Mouse (Mus musculus) midbrain, postnatal 0 days (tissue): ENCODE measurements at regions not wholly inside any gene's neighbourhood (a gene's known extent, or its start where the extent isn't known, plus 50 kb on each side); places are given as distances from the start of the nearest gene placed in this dataset.
A peak's percentile ranks its signal among the peaks of the same experiment; 100 is the strongest.

Source experiments
- ATAC-seq: fragments of 200-750 bp; cut with Nextera tagmentation; 2 replicates; pipeline ENCODE4 v1.8.0; 2017; ENCODE audit warnings: moderate number of reproducible peaks, mild to moderate bottlenecking, moderate TSS enrichment, moderate library complexity; ENCODE audit not compliant: low FRiP score
- DNase-seq: peaks from one replicate; pipeline ENCODE4 v3.0.0-alpha.2; 2015; ENCODE audit warnings: low spot score
- H3K27ac ChIP-seq: fragments of 300-500 bp; sonication (generic); 2 replicates; pipeline ENCODE4 v1.5.1; 2014; ENCODE audit warnings: low read depth, mild to moderate bottlenecking, low read length, mixed read lengths
- H3K27me3 ChIP-seq: fragments of 300-500 bp; sonication (generic); 2 replicates; pipeline ENCODE4 v1.6.1; 2014; ENCODE audit warnings: low read length, control low read depth, mixed read lengths; ENCODE audit not compliant: insufficient read depth
- H3K36me3 ChIP-seq: fragments of 300-500 bp; sonication (generic); 2 replicates; pipeline ENCODE4 v1.6.1; 2014; ENCODE audit warnings: low read length, control low read depth, mixed read lengths; ENCODE audit not compliant: insufficient read depth
- H3K4me1 ChIP-seq: fragments of 300-500 bp; sonication (generic); 2 replicates; pipeline ENCODE4 v1.6.1; 2014; ENCODE audit warnings: mild to moderate bottlenecking, control low read depth, antibody characterized with exemption, low read length, mixed read lengths; ENCODE audit not compliant: insufficient read depth
- H3K4me2 ChIP-seq: fragments of 300-500 bp; sonication (generic); 2 replicates; pipeline ENCODE4 v1.6.1; 2014; ENCODE audit warnings: low read depth, mild to moderate bottlenecking, low read length, mixed read lengths; ENCODE audit not compliant: poor library complexity, severe bottlenecking
- H3K4me3 ChIP-seq: fragments of 300-500 bp; sonication (generic); 2 replicates; pipeline ENCODE4 v1.5.1; 2014; ENCODE audit warnings: low read depth, mild to moderate bottlenecking, low read length, moderate library complexity
- H3K9ac ChIP-seq: fragments of 300-500 bp; sonication (generic); replicated peaks from 2 replicates; pipeline ENCODE4 v1.6.1; 2014; ENCODE audit warnings: mild to moderate bottlenecking, low read length, moderate library complexity, mixed read lengths; ENCODE audit not compliant: poor library complexity, severe bottlenecking
- H3K9me3 ChIP-seq: fragments of 300-500 bp; sonication (generic); 2 replicates; pipeline ENCODE4 v1.6.1; 2016; ENCODE audit warnings: low read length, control low read depth
- CTCF ChIP-seq: IDR thresholded peaks from 2 replicates; pipeline ENCODE4 v1.5.1; 2016; ENCODE audit warnings: antibody characterized with exemption, mild to moderate bottlenecking
- WGBS: fragments of 180-500 bp; shearing (Covaris S2); extraction: QIAGEN DNeasy Blood & Tissue Kit; methylation state at CpG from one replicate; pipeline ENCODE4 v1.1.7; 2014; 5-methylcytosine and 5-hydroxymethylcytosine counted together

DNA sequence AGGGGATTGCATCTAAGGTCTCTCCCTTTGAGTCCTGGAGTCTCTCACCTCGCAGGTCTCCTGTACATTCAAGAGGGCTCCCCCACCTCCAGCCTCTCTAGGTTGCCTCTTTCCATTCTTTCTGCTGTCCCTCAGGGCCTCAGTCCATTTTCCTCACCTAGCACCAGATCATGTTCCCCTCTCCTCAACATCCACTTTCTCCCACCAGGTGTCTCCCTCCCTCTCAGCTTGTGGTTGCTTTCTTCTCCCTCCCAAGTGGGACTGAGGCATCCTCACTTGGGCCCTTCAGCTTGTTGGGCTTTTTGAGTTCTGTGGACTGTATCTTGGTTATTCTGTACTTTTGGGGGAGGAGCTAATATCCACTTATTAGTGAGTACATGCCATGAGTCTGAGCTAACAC, 127.7 kb upstream of the Mdfic start:
- DNase-seq: no peak
- no peak overlapping the region for H3K9ac ChIP-seq
- H3K4me3 ChIP-seq: no peak overlapping the region
- WGBS: 43% methylated on average over 1 of the region's 1 CpGs
- H3K9me3 ChIP-seq: no peaks in the 10 kb centered on the region
- 0 out of 2 replicates have a peak, but pooled peaks have one; percentile 10 for TF ChIP-seq CTCF
- no peak overlapping the region for H3K27ac ChIP-seq
- H3K27me3 ChIP-seq: no peaks in the 10 kb centered on the region
- ATAC-seq: no peak
- H3K4me2 ChIP-seq: no peak overlapping the region
- no peaks in the 10 kb centered on the region for H3K4me1 ChIP-seq
- no peaks in the 10 kb centered on the region for H3K36me3 ChIP-seq

DNA sequence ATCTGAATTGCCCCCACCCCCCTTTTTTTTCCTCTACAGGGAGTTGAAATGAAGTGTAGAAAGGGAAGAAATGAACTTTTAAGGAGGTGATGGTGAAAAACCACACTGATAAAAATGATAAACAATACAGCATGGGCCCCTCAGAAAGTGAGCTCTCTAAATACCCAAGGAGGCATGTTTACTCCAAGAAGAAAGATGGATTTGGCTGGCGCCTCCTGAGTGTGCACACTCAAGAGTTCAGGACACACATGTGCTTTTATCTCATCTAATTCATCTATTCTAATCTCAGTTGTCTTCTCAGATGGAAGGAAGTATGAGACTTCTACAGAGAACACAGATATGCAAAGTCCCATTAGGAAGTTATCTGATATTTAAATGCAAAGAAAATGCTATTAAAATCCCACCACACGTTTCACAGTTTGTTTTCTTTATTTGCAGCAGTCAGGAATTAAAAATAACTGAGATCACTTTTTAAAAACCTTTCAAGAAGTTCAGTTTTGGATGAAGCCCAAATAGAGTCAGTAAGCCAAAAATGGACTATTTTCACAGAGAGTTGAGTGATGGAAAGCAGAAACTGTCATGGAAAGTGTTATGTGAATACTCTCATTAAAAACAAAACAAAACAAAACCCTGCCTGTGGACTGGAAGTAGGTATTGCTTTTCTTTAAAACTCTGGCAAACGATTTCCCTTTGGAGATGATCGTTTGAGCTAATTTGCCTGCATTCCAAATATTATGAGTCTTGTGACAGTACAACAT, 123.1 kb upstream of the Mdfic start:
- DNase-seq (no peak), ATAC-seq (no peak)

DNA sequence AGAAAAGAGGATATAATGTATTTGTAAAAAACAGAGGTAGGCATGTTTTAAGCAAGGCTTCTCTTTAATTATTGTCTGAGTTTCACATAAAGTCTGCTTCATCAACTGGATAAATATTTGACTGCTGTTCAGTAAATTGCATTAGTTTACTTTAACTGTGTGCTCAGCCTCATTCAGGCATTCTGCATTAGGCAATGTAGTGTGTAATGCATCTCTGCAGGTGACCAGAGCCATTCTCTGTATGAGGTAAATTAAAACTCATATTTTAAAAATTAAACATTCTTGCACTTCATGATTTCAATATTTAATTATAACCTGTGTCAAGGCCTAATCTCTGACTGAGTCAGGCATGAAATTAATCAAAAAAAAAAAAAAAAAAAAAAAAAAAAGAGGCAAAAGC, 110.3 kb upstream of the Mdfic start:
- Histone ChIP-seq H3K27ac (no peak overlapping the region), H3K4me2 (no peak overlapping the region), H3K36me3 (no peaks in the 10 kb centered on the region), H3K9ac (no peak overlapping the region), H3K27me3 (no peaks in the 10 kb centered on the region), H3K4me1 (no peaks in the 10 kb centered on the region), H3K9me3 (no peaks in the 10 kb centered on the region), H3K4me3 (no peak overlapping the region)
- no peak for TF ChIP-seq CTCF
- DNase-seq (peak; percentile 30), ATAC-seq (no peak)

More for the DNA sequence above, 123.1 kb upstream of the Mdfic start:
- TF ChIP-seq CTCF: no peak
- Histone ChIP-seq H3K4me1 (no peaks in the 10 kb centered on the region), H3K9me3 (no peaks in the 10 kb centered on the region), H3K27me3 (no peaks in the 10 kb centered on the region), H3K9ac (no peak overlapping the region), H3K27ac (no peak overlapping the region), H3K4me2 (no peak overlapping the region), H3K4me3 (no peak overlapping the region), H3K36me3 (no peaks in the 10 kb centered on the region)
- 76% methylated on average over 4 of the region's 4 CpGs for WGBS

- 79% methylated on average over 3 of the region's 3 CpGs for WGBS
- H3K4me1 ChIP-seq: no peaks in the 10 kb centered on the region
- H3K27ac ChIP-seq: no peak overlapping the region
- H3K9ac ChIP-seq: no peak overlapping the region
- no peaks in the 10 kb centered on the region for H3K27me3 ChIP-seq
- DNase-seq (no peak), ATAC-seq (no peak)
- no peaks in the 10 kb centered on the region for H3K9me3 ChIP-seq
- no peak overlapping the region for H3K4me3 ChIP-seq
- H3K36me3 ChIP-seq: no peaks in the 10 kb centered on the region
- no peak overlapping the region for H3K4me2 ChIP-seq
- TF ChIP-seq CTCF: no peak
Observed at GRCm38 (mm10) chr6:15625910-15626564, 94.4 kb upstream of the Mdfic start.

- no peak overlapping the region for H3K9ac ChIP-seq
- H3K27me3 ChIP-seq: no peaks in the 10 kb centered on the region
- H3K36me3 ChIP-seq: no peaks in the 10 kb centered on the region
- DNase-seq (no peak), ATAC-seq (no peak)
- no peaks in the 10 kb centered on the region for H3K4me1 ChIP-seq
- WGBS: 47% methylated on average over 14 of the region's 14 CpGs
- H3K9me3 ChIP-seq: no peaks in the 10 kb centered on the region
- TF ChIP-seq CTCF: no peak
- H3K4me3 ChIP-seq: no peak overlapping the region
- H3K27ac ChIP-seq: no peak overlapping the region
- 0 out of 2 replicates have a peak overlapping the region, but pooled peaks have one; percentile 2 for H3K4me2 ChIP-seq
Observed at GRCm38 (mm10) chr6:15638548-15638947, 81.9 kb upstream of the Mdfic start.

GRCm38 (mm10) chr6:15639378-15639777, 81.1 kb upstream of the Mdfic start:
- no peak for ATAC-seq
- peak; percentile 11 for DNase-seq
- H3K36me3 ChIP-seq: no peaks in the 10 kb centered on the region
- H3K27ac ChIP-seq: no peak overlapping the region
- H3K27me3 ChIP-seq: no peaks in the 10 kb centered on the region
- H3K4me2 ChIP-seq: no peak overlapping the region
- no peaks in the 10 kb centered on the region for H3K4me1 ChIP-seq
- no peak overlapping the region for H3K4me3 ChIP-seq
- no peaks in the 10 kb centered on the region for H3K9me3 ChIP-seq
- 13% methylated on average over 4 of the region's 4 CpGs for WGBS
- TF ChIP-seq CTCF: no peak
- H3K9ac ChIP-seq: no peak overlapping the region
